Mouse (Mus musculus) limb, embryonic 14.5 days (tissue): ENCODE results near the gene Kcnh1. TPM values are rescaled to one million over a fixed set of nuclear protein-coding genes. Genes with fewer than 3 reads are reported as not detected.

Experiments used
- ATAC-seq: fragments of 200-750 bp; cut with Nextera tagmentation; 2 replicates; pipeline ENCODE4 v1.8.0; 2017; ENCODE audit warnings: low read depth, moderate number of reproducible peaks, moderate TSS enrichment; ENCODE audit not compliant: low FRiP score
- DNase-seq: peaks from one replicate; pipeline ENCODE4 v3.0.0-alpha.2; 2015; ENCODE audit warnings: low spot score
- H3K27ac ChIP-seq: fragments of 300-500 bp; sonication (generic); replicated peaks from 2 replicates; pipeline ENCODE4 v1.5.1; 2014; ENCODE audit warnings: low read depth, mild to moderate bottlenecking, low read length, moderate library complexity, mixed read lengths
- H3K27me3 ChIP-seq: fragments of 300-500 bp; sonication (generic); 2 replicates; pipeline ENCODE4 v1.6.1; 2014; ENCODE audit warnings: low read length, mixed read lengths; ENCODE audit not compliant: control insufficient read depth, insufficient read depth
- H3K36me3 ChIP-seq: fragments of 300-500 bp; sonication (generic); 2 replicates; pipeline ENCODE4 v1.6.1; 2014; ENCODE audit warnings: mild to moderate bottlenecking, low read length, moderate library complexity, mixed read lengths; ENCODE audit not compliant: control insufficient read depth, insufficient read depth
- H3K4me1 ChIP-seq: fragments of 300-500 bp; sonication (generic); 2 replicates; pipeline ENCODE4 v1.6.1; 2014; ENCODE audit warnings: antibody characterized with exemption, low read length, mixed read lengths; ENCODE audit not compliant: control insufficient read depth, insufficient read depth
- H3K4me2 ChIP-seq: fragments of 300-500 bp; sonication (generic); replicated peaks from 2 replicates; pipeline ENCODE4 v1.6.1; 2014; ENCODE audit warnings: low read depth, mild to moderate bottlenecking, low read length, moderate library complexity; ENCODE audit not compliant: severe bottlenecking
- H3K4me3 ChIP-seq: fragments of 300-500 bp; sonication (generic); replicated peaks from 2 replicates; pipeline ENCODE4 v1.5.1; 2014; ENCODE audit warnings: low read length
- H3K9ac ChIP-seq: fragments of 300-500 bp; sonication (generic); 2 replicates; pipeline ENCODE4 v1.6.1; 2014; ENCODE audit warnings: mild to moderate bottlenecking, low read depth, low read length, moderate library complexity; ENCODE audit not compliant: severe bottlenecking
- H3K9me3 ChIP-seq: fragments of 300-500 bp; sonication (generic); 2 replicates; pipeline ENCODE4 v1.6.1; 2016; ENCODE audit warnings: low read length; ENCODE audit not compliant: control insufficient read depth
- POLR2A ChIP-seq: fragments of 200-500 bp; IDR thresholded peaks from 2 replicates; pipeline ENCODE4 v1.8.0; 2012; ENCODE audit warnings: inconsistent platforms, mild to moderate bottlenecking, moderate library complexity, borderline replicate concordance; ENCODE audit not compliant: insufficient read depth, insufficient read length; ENCODE audit errors: extremely low read depth
- WGBS: fragments of 180-500 bp; shearing (Covaris S2); extraction: QIAGEN DNeasy Blood & Tissue Kit; methylation state at CpG from one replicate; pipeline ENCODE4 v1.1.7; 2014; 5-methylcytosine and 5-hydroxymethylcytosine counted together
- polyA plus RNA-seq, 2 experiments: library from polyadenylated mRNA; depleted of rRNA in 1 of 2; stranded (reverse) in 1 of 2; unstranded in 1 of 2; fragments of >200 nt; fragmentation: Nextera tagmentation in 1 of 2; extraction: Ambion mirVana in 1 of 2; gene quantifications; 2 replicates each; pipeline versions ENCODE4 v1.2.1 to v1.2.3; 2012 to 2014

Gene Kcnh1
- polyA plus RNA-seq, 2 experiments: 0.30 to 0.63 TPM

GRCm38 (mm10) chr1:192415813-192416212 lies 225.2 kb downstream of the Kcnh1 start:
- ATAC-seq: no peak
- H3K4me2 ChIP-seq: no peak overlapping the region
- no peak for TF ChIP-seq POLR2A
- no peak for DNase-seq
- H3K27ac ChIP-seq: no peak overlapping the region
- no peak overlapping the region for H3K9ac ChIP-seq
- 37% methylated on average over 3 of the region's 3 CpGs for WGBS
- no peak overlapping the region for H3K4me3 ChIP-seq
- H3K36me3 ChIP-seq: no peaks in the 10 kb centered on the region
- H3K27me3 ChIP-seq: no peaks in the 10 kb centered on the region
- no peaks in the 10 kb centered on the region for H3K9me3 ChIP-seq
- no peaks in the 10 kb centered on the region for H3K4me1 ChIP-seq

- no peaks in the 10 kb centered on the region for H3K27me3 ChIP-seq
- H3K4me3 ChIP-seq: no peak overlapping the region
- ATAC-seq (no peak), DNase-seq (no peak)
- H3K4me2 ChIP-seq: no peak overlapping the region
- no peaks in the 10 kb centered on the region for H3K36me3 ChIP-seq
- H3K4me1 ChIP-seq: no peaks in the 10 kb centered on the region
- 72% methylated on average over 9 of the region's 9 CpGs for WGBS
- H3K27ac ChIP-seq: no peak overlapping the region
- H3K9ac ChIP-seq: no peak overlapping the region
- no peaks in the 10 kb centered on the region for H3K9me3 ChIP-seq
- TF ChIP-seq POLR2A: no peak
Measured at GRCm38 (mm10) chr1:192416241-192416821, 225.8 kb downstream of the Kcnh1 start.

- Histone ChIP-seq H3K27ac (no peak overlapping the region), H3K4me1 (no peaks in the 10 kb centered on the region), H3K36me3 (no peaks in the 10 kb centered on the region), H3K4me3 (no peak overlapping the region), H3K9me3 (no peaks in the 10 kb centered on the region), H3K27me3 (no peaks in the 10 kb centered on the region), H3K9ac (no peak overlapping the region), H3K4me2 (no peak overlapping the region)
- TF ChIP-seq POLR2A: no peak
- DNase-seq (no peak), ATAC-seq (no peak)
- 81% methylated on average over 5 of the region's 5 CpGs for WGBS
Measured at GRCm38 (mm10) chr1:192419176-192419575, 228.6 kb downstream of the Kcnh1 start.

GRCm38 (mm10) chr1:192421377-192422166 lies 231.0 kb downstream of the Kcnh1 start:
- WGBS: 64% methylated on average over 14 of the region's 14 CpGs
- no peak overlapping the region for H3K4me2 ChIP-seq
- H3K9me3 ChIP-seq: no peaks in the 10 kb centered on the region
- no peak overlapping the region for H3K9ac ChIP-seq
- H3K4me1 ChIP-seq: no peaks in the 10 kb centered on the region
- H3K4me3 ChIP-seq: no peak overlapping the region
- ATAC-seq (no peak), DNase-seq (no peak)
- H3K27me3 ChIP-seq: no peaks in the 10 kb centered on the region
- H3K27ac ChIP-seq: no peak overlapping the region
- no peaks in the 10 kb centered on the region for H3K36me3 ChIP-seq
- TF ChIP-seq POLR2A: no peak

GRCm38 (mm10) chr1:192431423-192431822 lies 240.8 kb downstream of the Kcnh1 start:
- 87% methylated on average over 2 of the region's 2 CpGs for WGBS
- Histone ChIP-seq H3K27me3 (no peaks in the 10 kb centered on the region), H3K4me1 (no peaks in the 10 kb centered on the region), H3K27ac (no peak overlapping the region), H3K4me3 (no peak overlapping the region), H3K9ac (no peak overlapping the region), H3K36me3 (no peaks in the 10 kb centered on the region), H3K9me3 (no peaks in the 10 kb centered on the region), H3K4me2 (no peak overlapping the region)
- TF ChIP-seq POLR2A: no peak
- no peak for ATAC-seq
- DNase-seq: no peak
